Mouse (Mus musculus): ENCODE data around the gene Dnaja2. TPM values are rescaled to one million over a fixed set of nuclear protein-coding genes. Genes with fewer than 3 reads are reported as not detected.

The Dnaja2 gene
- polyA plus RNA-seq, 1 experiment: 8.5 TPM

- H3K27me3 ChIP-seq (ENCODE audit: control insufficient read depth, insufficient read depth, low read length): no peaks in the 10 kb centered on the region
- no peak overlapping the region for H3K4me3 ChIP-seq (ENCODE audit: extremely low read depth, insufficient read depth, insufficient read length)
- no peaks in the 10 kb centered on the region for H3K36me3 ChIP-seq (ENCODE audit: control insufficient read depth, insufficient read depth, low read length)
- H3K4me1 ChIP-seq (ENCODE audit: control insufficient read depth, insufficient read depth, insufficient read length): no peaks in the 10 kb centered on the region
- no peak overlapping the region for H3K27ac ChIP-seq (ENCODE audit: insufficient read depth, low read length)
- 79% methylated on average over 6 of the region's 6 CpGs for WGBS
- TF ChIP-seq POLR2A (IDR thresholded peaks at IDR 0.05; ENCODE audit: low read depth, low read length) (no peak), CTCF (IDR thresholded peaks at IDR 0.05; ENCODE audit: extremely low read depth, insufficient read depth, insufficient read length, insufficient replicate concordance) (no peak)
- DNase-seq (ENCODE audit: low read depth in 1 of 2, low spot score in 2 of 2): no peak
Measured at GRCm38 (mm10) chr8:85595391-85595790, 40.2 kb upstream of the Dnaja2 start.

GRCm38 (mm10) chr8:85594983-85595382 is 39.8 kb upstream of the Dnaja2 start:
- no peak overlapping the region for H3K4me3 ChIP-seq (ENCODE audit: extremely low read depth, insufficient read depth, insufficient read length)
- 54% methylated on average over 3 of the region's 3 CpGs for WGBS
- no peaks in the 10 kb centered on the region for H3K27me3 ChIP-seq (ENCODE audit: control insufficient read depth, insufficient read depth, low read length)
- no peak for DNase-seq (ENCODE audit: low read depth in 1 of 2, low spot score in 2 of 2)
- no peaks in the 10 kb centered on the region for H3K36me3 ChIP-seq (ENCODE audit: control insufficient read depth, insufficient read depth, low read length)
- no peaks in the 10 kb centered on the region for H3K4me1 ChIP-seq (ENCODE audit: control insufficient read depth, insufficient read depth, insufficient read length)
- TF ChIP-seq CTCF (IDR thresholded peaks at IDR 0.05; ENCODE audit: extremely low read depth, insufficient read depth, insufficient read length, insufficient replicate concordance): no peak
- TF ChIP-seq POLR2A (IDR thresholded peaks at IDR 0.05; ENCODE audit: low read depth, low read length): no peak
- H3K27ac ChIP-seq (ENCODE audit: insufficient read depth, low read length): no peak overlapping the region

GRCm38 (mm10) chr8:85593324-85593723 is 38.2 kb upstream of the Dnaja2 start:
- WGBS: 80% methylated on average over 3 of the region's 3 CpGs

GRCm38 (mm10) chr8:85591532-85591931 is 36.4 kb upstream of the Dnaja2 start:
- Histone ChIP-seq H3K4me1 (ENCODE audit: control insufficient read depth, insufficient read depth, insufficient read length) (no peaks in the 10 kb centered on the region), H3K4me3 (ENCODE audit: extremely low read depth, insufficient read depth, insufficient read length) (no peak overlapping the region), H3K36me3 (ENCODE audit: control insufficient read depth, insufficient read depth, low read length) (no peaks in the 10 kb centered on the region), H3K27ac (ENCODE audit: insufficient read depth, low read length) (no peak overlapping the region), H3K27me3 (ENCODE audit: control insufficient read depth, insufficient read depth, low read length) (no peaks in the 10 kb centered on the region)
- no peak for DNase-seq (ENCODE audit: low read depth in 1 of 2, low spot score in 2 of 2)
- TF ChIP-seq POLR2A (IDR thresholded peaks at IDR 0.05; ENCODE audit: low read depth, low read length): no peak
- no peak for TF ChIP-seq CTCF (IDR thresholded peaks at IDR 0.05; ENCODE audit: extremely low read depth, insufficient read depth, insufficient read length, insufficient replicate concordance)
- 85% methylated on average over 1 of the region's 1 CpGs for WGBS

More at GRCm38 (mm10) chr8:85593324-85593723, 38.2 kb upstream of the Dnaja2 start:
- H3K27ac ChIP-seq (ENCODE audit: insufficient read depth, low read length): no peak overlapping the region
- no peaks in the 10 kb centered on the region for H3K4me1 ChIP-seq (ENCODE audit: control insufficient read depth, insufficient read depth, insufficient read length)
- H3K4me3 ChIP-seq (ENCODE audit: extremely low read depth, insufficient read depth, insufficient read length): no peak overlapping the region
- no peaks in the 10 kb centered on the region for H3K27me3 ChIP-seq (ENCODE audit: control insufficient read depth, insufficient read depth, low read length)
- no peak for DNase-seq (ENCODE audit: low read depth in 1 of 2, low spot score in 2 of 2)
- TF ChIP-seq CTCF (IDR thresholded peaks at IDR 0.05; ENCODE audit: extremely low read depth, insufficient read depth, insufficient read length, insufficient replicate concordance) (no peak), POLR2A (IDR thresholded peaks at IDR 0.05; ENCODE audit: low read depth, low read length) (no peak)
- no peaks in the 10 kb centered on the region for H3K36me3 ChIP-seq (ENCODE audit: control insufficient read depth, insufficient read depth, low read length)

- no peaks in the 10 kb centered on the region for H3K4me1 ChIP-seq (ENCODE audit: control insufficient read depth, insufficient read depth, insufficient read length)
- no peaks in the 10 kb centered on the region for H3K36me3 ChIP-seq (ENCODE audit: control insufficient read depth, insufficient read depth, low read length)
- WGBS: 94% methylated on average over 1 of the region's 1 CpGs
- no peak overlapping the region for H3K4me3 ChIP-seq (ENCODE audit: extremely low read depth, insufficient read depth, insufficient read length)
- no peak overlapping the region for H3K27ac ChIP-seq (ENCODE audit: insufficient read depth, low read length)
- H3K27me3 ChIP-seq (ENCODE audit: control insufficient read depth, insufficient read depth, low read length): no peaks in the 10 kb centered on the region
- DNase-seq (ENCODE audit: low read depth in 1 of 2, low spot score in 2 of 2): no peak
- no peak for TF ChIP-seq CTCF (IDR thresholded peaks at IDR 0.05; ENCODE audit: extremely low read depth, insufficient read depth, insufficient read length, insufficient replicate concordance)
- no peak for TF ChIP-seq POLR2A (IDR thresholded peaks at IDR 0.05; ENCODE audit: low read depth, low read length)
Measured at GRCm38 (mm10) chr8:85590258-85590657, 35.1 kb upstream of the Dnaja2 start.

- TF ChIP-seq POLR2A (IDR thresholded peaks at IDR 0.05; ENCODE audit: low read depth, low read length) (no peak), CTCF (IDR thresholded peaks at IDR 0.05; ENCODE audit: extremely low read depth, insufficient read depth, insufficient read length, insufficient replicate concordance) (no peak)
- H3K27ac ChIP-seq (ENCODE audit: insufficient read depth, low read length): no peak overlapping the region
- 86% methylated on average over 2 of the region's 2 CpGs for WGBS
Measured at GRCm38 (mm10) chr8:85588596-85588995, 33.5 kb upstream of the Dnaja2 start.

GRCm38 (mm10) chr8:85577666-85578065 is 22.5 kb upstream of the Dnaja2 start:
- Histone ChIP-seq H3K27me3 (ENCODE audit: control insufficient read depth, insufficient read depth, low read length) (no peaks in the 10 kb centered on the region), H3K4me3 (ENCODE audit: extremely low read depth, insufficient read depth, insufficient read length) (no peak overlapping the region), H3K4me1 (ENCODE audit: control insufficient read depth, insufficient read depth, insufficient read length) (no peaks in the 10 kb centered on the region), H3K36me3 (ENCODE audit: control insufficient read depth, insufficient read depth, low read length) (no peaks in the 10 kb centered on the region), H3K27ac (ENCODE audit: insufficient read depth, low read length) (no peak overlapping the region)
- DNase-seq (ENCODE audit: low read depth in 1 of 2, low spot score in 2 of 2): no peak
- WGBS: 96% methylated on average over 3 of the region's 3 CpGs
- no peak for TF ChIP-seq POLR2A (IDR thresholded peaks at IDR 0.05; ENCODE audit: low read depth, low read length)
- TF ChIP-seq CTCF (IDR thresholded peaks at IDR 0.05; ENCODE audit: extremely low read depth, insufficient read depth, insufficient read length, insufficient replicate concordance): no peak

More at GRCm38 (mm10) chr8:85588596-85588995, 33.5 kb upstream of the Dnaja2 start:
- no peaks in the 10 kb centered on the region for H3K36me3 ChIP-seq (ENCODE audit: control insufficient read depth, insufficient read depth, low read length)
- H3K27me3 ChIP-seq (ENCODE audit: control insufficient read depth, insufficient read depth, low read length): no peaks in the 10 kb centered on the region
- DNase-seq (ENCODE audit: low read depth in 1 of 2, low spot score in 2 of 2): no peak
- no peak overlapping the region for H3K4me3 ChIP-seq (ENCODE audit: extremely low read depth, insufficient read depth, insufficient read length)
- no peaks in the 10 kb centered on the region for H3K4me1 ChIP-seq (ENCODE audit: control insufficient read depth, insufficient read depth, insufficient read length)

Measured in spleen, adult 2 months (tissue).